Mouse (Mus musculus) kidney, adult 2 months (tissue): ENCODE results near the gene Trp53bp2.

Source experiments
- CTCF ChIP-seq: fragments of 200-500 bp; conservative IDR thresholded peaks from 2 replicates; pipeline ENCODE4 v1.5.1; 2011; ENCODE audit warnings: low read depth, mild to moderate bottlenecking, control low read depth, low read length, moderate library complexity, mixed read lengths; ENCODE audit not compliant: insufficient read depth, insufficient read length
- POLR2A ChIP-seq: fragments of 200-500 bp; IDR thresholded peaks from one replicate; pipeline ENCODE4 v1.6.1; 2011; ENCODE audit warnings: low read depth, low read length, control low read depth

- TF ChIP-seq POLR2A (no peak), CTCF (no peak)
Measured at GRCm38 (mm10) chr1:182369435-182369834, 39.5 kb upstream of the Trp53bp2 start.
